ENCODE assay signal across 8 mouse cellular contexts in genomic region chr16:52428505-52428904, GRCm38 (mm10). TPM values are rescaled to one million over a fixed set of nuclear protein-coding genes. Genes with fewer than 3 reads are reported as not detected.
DNase-seq lines count a peak whose midpoint lies in the region; TF ChIP-seq lines count a peak whose summit lies in the region.

No protein-coding gene starts in this region.

- peak overlapping the region; percentile 85 for H3K27ac ChIP-seq in layer of hippocampus, adult 2 months

- no peak for TF ChIP-seq CTCF in layer of hippocampus, adult 2 months (conservative IDR thresholded peaks at IDR 0.05)

- H3K4me3 ChIP-seq in layer of hippocampus, adult 2 months: peak overlapping the region; percentile 23

- DNase-seq in frontal cortex, adult 2 months (ENCODE audit: extremely low spot score in 1 of 2, low spot score in 1 of 2): peak; percentile 65 to 68
- DNase-seq in frontal cortex, postnatal 25 days (ENCODE audit: low spot score in 2 of 2): no peak
- peak; percentile 16 for DNase-seq in NIH3T3 (ENCODE audit: low read depth)
- DNase-seq in cerebellum, postnatal 25 days: peak; percentile 21 to 31
- peak; percentile 49 to 67 for DNase-seq in layer of hippocampus, adult 2 months (ENCODE audit: low spot score in 2 of 2)
- no peak for DNase-seq in kidney, postnatal 14 days
- no peak for DNase-seq in kidney, adult 11 months
- DNase-seq in gastrocnemius, postnatal 10 days: no peak

RNA-seq across cellular contexts. Expression of gene Alcam, which starts 25.4 kb away (rescaled TPM):
- 39.3 and 65.1 TPM in 2 replicates for polyA plus RNA-seq in frontal cortex, adult 2 months (2012; rRNA removed)
- 100 to 1,000 TPM; 113 to 116 TPM for total RNA-seq in layer of hippocampus, adult 2 months (2021)
- total RNA-seq in gastrocnemius, postnatal 10 days (2021): 1 to 10 TPM; 2.5 to 3.9 TPM

Comparison
In these comparisons a context has a peak if more than half of its experiments do, and no peak if none do; other contexts are left out.
1. DNase-seq: peak in frontal cortex, adult 2 months (2 of 2), NIH3T3 (single experiment), cerebellum, postnatal 25 days (2 of 2) and layer of hippocampus, adult 2 months (2 of 2); none in frontal cortex, postnatal 25 days (0 of 2), kidney, postnatal 14 days (single experiment), kidney, adult 11 months (single experiment) and gastrocnemius, postnatal 10 days (single experiment).
2. RNA of gene Alcam, which starts 25.4 kb away (total RNA-seq): 113 to 116 TPM in layer of hippocampus, adult 2 months; 2.5 to 3.9 TPM in gastrocnemius, postnatal 10 days; every median in the first group is over 10 times any median in the second.